Mouse (Mus musculus) telencephalon, adult 2 months (tissue): ENCODE data around the gene Cdkn2c.
"Not testable (repeated sequence)": the region's sequence is repeated elsewhere in the genome, so short reads cannot be mapped to it uniquely, and the experiment has no call there.

ENCODE experiments used
- DNase-seq: peaks from one replicate; pipeline ENCODE4 v3.0.0-alpha.2; 2011; ENCODE audit warnings: low read depth, low spot score

The Cdkn2c gene

GRCm38 (mm10) chr4:109666461-109667269, at the start of gene Cdkn2c:
Cdkn2c (minus strand) TSS chr4:109667189.
- DNase-seq, result no peak

- DNase-seq, result no peak
Measured at GRCm38 (mm10) chr4:109705349-109705748, 38.4 kb upstream of the Cdkn2c start.

GRCm38 (mm10) chr4:109703568-109703967, 36.6 kb upstream of the Cdkn2c start:
- peak; percentile 11 for DNase-seq

GRCm38 (mm10) chr4:109700727-109701126, 33.7 kb upstream of the Cdkn2c start:
- DNase-seq, result not testable (repeated sequence)

GRCm38 (mm10) chr4:109692674-109693073, 25.7 kb upstream of the Cdkn2c start:
- DNase-seq, result no peak

GRCm38 (mm10) chr4:109683561-109683960, 16.6 kb upstream of the Cdkn2c start:
- DNase-seq, result no peak

GRCm38 (mm10) chr4:109677221-109677620, 10.2 kb upstream of the Cdkn2c start:
- no peak for DNase-seq

- peak; percentile 94 for DNase-seq
Measured at GRCm38 (mm10) chr4:109676218-109677215, 9.5 kb upstream of the Cdkn2c start, which contains the start of gene Faf1. Faf1 (plus strand) TSS chr4:109676588.

- DNase-seq, result no peak
Measured at GRCm38 (mm10) chr4:109674097-109674496, 7.1 kb upstream of the Cdkn2c start.

GRCm38 (mm10) chr4:109671941-109672340, 5.0 kb upstream of the Cdkn2c start:
- DNase-seq, result no peak

GRCm38 (mm10) chr4:109670213-109670612, 3.2 kb upstream of the Cdkn2c start:
- DNase-seq, result no peak

GRCm38 (mm10) chr4:109667518-109667917, 529 bp upstream of the Cdkn2c start:
- DNase-seq, result no peak

GRCm38 (mm10) chr4:109665982-109666460, 968 bp downstream of the Cdkn2c start:
- DNase-seq, result no peak

- DNase-seq, result no peak
Measured at GRCm38 (mm10) chr4:109665101-109665981, 1.6 kb downstream of the Cdkn2c start.

- DNase-seq, result no peak
Measured at GRCm38 (mm10) chr4:109664091-109664490, 2.9 kb downstream of the Cdkn2c start.

GRCm38 (mm10) chr4:109662271-109662670, 4.7 kb downstream of the Cdkn2c start:
- DNase-seq, result no peak

GRCm38 (mm10) chr4:109661183-109661582, 5.8 kb downstream of the Cdkn2c start:
- no peak for DNase-seq

GRCm38 (mm10) chr4:109660568-109660967, 6.4 kb downstream of the Cdkn2c start:
- no peak for DNase-seq

- DNase-seq, result no peak
Measured at GRCm38 (mm10) chr4:109659571-109659970, 7.4 kb downstream of the Cdkn2c start.

- no peak for DNase-seq
Measured at GRCm38 (mm10) chr4:109658826-109659225, 8.2 kb downstream of the Cdkn2c start.
